Mouse (Mus musculus): ENCODE data around the gene Aaas. TPM values are rescaled to one million over a fixed set of nuclear protein-coding genes. Genes with fewer than 3 reads are reported as not detected.

The Aaas gene
- polyA plus RNA-seq, 1 experiment from 2014 or later, result 54.0 TPM

DNA sequence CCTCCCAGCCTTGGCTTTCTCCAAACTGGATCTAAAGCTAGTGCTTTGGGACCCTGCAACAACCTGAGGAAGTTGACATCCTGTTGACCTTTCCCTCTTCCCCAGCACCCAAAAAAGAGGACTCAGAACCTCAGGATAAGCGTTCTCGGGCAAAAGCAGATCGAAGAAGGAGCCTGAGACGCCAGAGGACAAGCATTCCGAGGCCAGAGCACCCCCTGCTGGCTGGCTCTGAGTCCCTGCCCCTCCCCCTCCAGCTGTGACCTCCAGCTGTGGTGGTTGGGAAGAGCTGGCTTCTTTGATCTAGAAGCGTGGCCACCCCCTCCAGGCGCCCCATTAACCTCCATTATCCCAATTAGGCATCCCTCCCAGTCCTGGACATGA, 26.6 kb upstream of the Aaas start:
- peak overlapping the region; percentile 79 for H3K27ac ChIP-seq (replicated peaks)
- under 1% methylated on average over 7 of the region's 7 CpGs for WGBS
- H3K4me3 ChIP-seq, result peak overlapping the region; percentile 68
- peak overlapping the region; percentile 85 for H3K9ac ChIP-seq
- peaks cover 21% of the 10 kb centered on the region for H3K27me3 ChIP-seq (replicated peaks)
- peak overlapping the region; percentile 97 for H3K4me2 ChIP-seq
- H3K4me1 ChIP-seq, result peaks cover 20% of the 10 kb centered on the region
- peak; percentile 67 for ATAC-seq (ENCODE audit: extremely low read depth, insufficient number of reproducible peaks, low FRiP score, low TSS enrichment)
- no peaks in the 10 kb centered on the region for H3K36me3 ChIP-seq
- H3K9me3 ChIP-seq, result no peaks in the 10 kb centered on the region

DNA sequence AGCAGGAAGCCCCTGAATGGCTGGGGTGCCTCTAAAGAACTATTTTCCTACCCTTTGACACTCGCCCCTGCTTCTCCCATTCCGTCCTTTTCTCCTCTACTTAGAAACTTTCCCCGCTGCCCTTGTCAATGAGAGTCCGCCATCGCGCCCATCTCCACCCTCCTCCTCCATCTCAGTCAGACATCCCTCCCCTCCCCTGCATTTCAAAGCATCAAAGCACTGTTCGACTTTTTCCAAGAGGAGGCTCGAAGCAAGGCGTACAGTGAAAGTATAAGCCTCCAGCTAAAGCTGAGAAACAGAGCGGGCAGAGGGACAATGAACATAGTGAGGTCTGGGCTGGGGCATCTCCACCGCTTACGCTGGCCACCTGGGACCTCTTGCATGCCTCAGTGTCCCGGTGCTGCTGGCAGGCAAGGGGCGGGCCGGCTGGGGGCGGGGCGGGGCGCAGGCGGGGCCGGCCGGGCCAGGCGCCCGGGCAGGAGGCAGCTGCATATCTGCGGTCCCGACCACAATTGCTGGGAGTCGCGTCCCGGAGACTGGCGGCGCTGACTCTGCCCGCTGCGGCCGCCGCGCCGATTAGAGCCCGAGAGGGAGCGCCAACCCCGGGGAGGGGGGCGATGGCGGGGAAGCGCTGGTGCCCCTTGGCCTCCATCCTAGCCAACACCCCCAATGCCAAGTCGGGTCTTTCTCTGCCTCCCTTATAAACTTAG, 26.0 kb upstream of the Aaas start:
- H3K27ac ChIP-seq (replicated peaks), result peak overlapping the region; percentile 79
- no peaks in the 10 kb centered on the region for H3K36me3 ChIP-seq
- peaks cover 20% of the 10 kb centered on the region for H3K4me1 ChIP-seq
- peak overlapping the region; percentile 85 for H3K9ac ChIP-seq
- WGBS, result 1% methylated on average over 42 of the region's 43 CpGs
- H3K4me3 ChIP-seq, result peak overlapping the region; percentile 68
- peaks cover 25% of the 10 kb centered on the region for H3K27me3 ChIP-seq (replicated peaks)
- peak; percentile 77 for ATAC-seq (ENCODE audit: extremely low read depth, insufficient number of reproducible peaks, low FRiP score, low TSS enrichment)
- no peaks in the 10 kb centered on the region for H3K9me3 ChIP-seq
- H3K4me2 ChIP-seq, result peak overlapping the region; percentile 97

DNA sequence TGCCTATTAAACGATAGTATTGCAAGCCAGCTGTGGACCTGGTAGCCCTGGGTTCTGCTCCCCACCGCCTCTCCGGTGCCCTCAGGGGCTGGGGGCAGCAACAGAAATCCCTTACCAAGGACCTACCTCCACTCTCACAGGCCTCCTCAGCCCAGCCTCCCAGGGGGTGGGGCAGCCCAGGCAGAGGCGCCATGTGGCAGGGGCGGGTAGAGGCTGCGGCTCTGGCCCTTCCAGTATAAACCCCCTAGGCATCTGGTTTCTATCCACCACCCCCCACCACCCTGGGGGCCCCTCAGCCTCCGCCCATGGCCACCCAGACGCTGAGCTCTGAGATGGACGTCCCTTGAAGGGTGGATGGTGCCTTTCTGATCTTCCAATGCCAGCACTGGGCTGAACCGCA, 20.2 kb upstream of the Aaas start:
- H3K27ac ChIP-seq (replicated peaks), result no peak overlapping the region
- H3K4me2 ChIP-seq, result peak overlapping the region; percentile 60
- WGBS, result 11% methylated on average over 10 of the region's 10 CpGs
- peak overlapping the region; percentile 74 for H3K9ac ChIP-seq
- peaks cover 69% of the 10 kb centered on the region for H3K27me3 ChIP-seq (replicated peaks)
- H3K4me1 ChIP-seq, result peaks cover 31% of the 10 kb centered on the region
- no peak for ATAC-seq (ENCODE audit: extremely low read depth, insufficient number of reproducible peaks, low FRiP score, low TSS enrichment)
- H3K9me3 ChIP-seq, result no peaks in the 10 kb centered on the region
- H3K4me3 ChIP-seq, result peak overlapping the region; percentile 27
- H3K36me3 ChIP-seq, result no peaks in the 10 kb centered on the region

DNA sequence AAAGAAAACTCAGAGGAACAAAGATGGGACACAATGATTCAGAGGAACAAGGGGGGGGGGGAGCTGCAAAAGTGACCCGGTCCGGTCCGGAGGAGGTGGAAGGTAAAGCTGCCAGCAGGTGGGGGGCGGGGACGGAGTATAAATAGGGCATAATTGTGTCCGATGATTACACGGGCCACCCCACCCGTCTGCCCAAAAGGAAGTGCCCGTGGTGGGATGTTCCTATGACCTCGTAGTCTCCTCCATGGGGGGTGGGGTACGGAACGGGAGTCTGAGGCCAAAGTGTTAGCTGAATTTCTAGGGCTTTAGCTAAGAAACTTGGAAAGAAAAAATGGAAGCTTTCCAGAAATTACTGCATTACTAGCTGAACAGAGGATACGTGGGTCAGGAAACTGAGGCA, 19.4 kb upstream of the Aaas start:
- Histone ChIP-seq H3K4me1 (peaks cover 31% of the 10 kb centered on the region), H3K9ac (peak overlapping the region; percentile 74; the same call in 1 of the 2 replicates), H3K36me3 (no peaks in the 10 kb centered on the region), H3K4me3 (peak overlapping the region; percentile 9; the same call in 1 of the 2 replicates), H3K4me2 (peak overlapping the region; percentile 60), H3K27ac (replicated peaks) (no peak overlapping the region), H3K9me3 (no peaks in the 10 kb centered on the region), H3K27me3 (replicated peaks) (peaks cover 69% of the 10 kb centered on the region)
- no peak for ATAC-seq (ENCODE audit: extremely low read depth, insufficient number of reproducible peaks, low FRiP score, low TSS enrichment)
- 20% methylated on average over 13 of the region's 13 CpGs for WGBS

DNA sequence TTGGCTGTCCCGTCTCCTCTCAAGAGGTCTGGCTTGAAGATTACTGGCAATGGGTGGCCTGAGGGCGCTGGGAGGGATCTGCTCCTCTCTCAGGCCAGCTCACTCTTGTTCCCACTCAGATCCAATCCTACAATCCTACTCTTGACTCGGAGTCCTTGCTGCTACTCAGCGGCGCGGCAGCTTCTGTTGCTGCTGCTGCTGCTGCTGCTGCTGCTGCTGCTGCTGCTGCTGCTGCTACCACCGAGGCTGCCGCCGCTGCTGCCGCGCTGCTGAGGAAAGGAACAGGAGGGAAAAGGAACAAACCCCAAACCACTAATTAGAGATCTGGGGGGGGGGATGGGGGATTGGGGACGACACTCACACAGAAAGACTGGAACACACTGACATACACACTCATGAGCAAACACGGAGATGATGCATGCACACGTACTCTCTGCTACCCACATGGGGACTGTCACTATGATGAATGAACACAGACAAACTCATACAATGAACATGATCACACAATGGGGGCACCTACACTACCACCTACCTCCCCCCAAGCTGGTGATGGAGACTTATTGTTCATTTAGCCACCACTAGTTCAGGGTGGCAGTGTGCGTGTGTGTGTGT, 16.3 kb upstream of the Aaas start, which contains the start of gene Sp7:
TSS of gene Sp7 (minus strand) at position 450 of the 612 bp plus-strand sequence.
- no peaks in the 10 kb centered on the region for H3K36me3 ChIP-seq
- peaks cover 40% of the 10 kb centered on the region for H3K4me1 ChIP-seq
- H3K9ac ChIP-seq, result peak within 1 kb of the TSS; percentile 63
- no peak within 1 kb of the TSS for H3K27ac ChIP-seq (replicated peaks)
- no peaks in the 10 kb centered on the region for H3K9me3 ChIP-seq
- H3K4me3 ChIP-seq, result peak within 1 kb of the TSS; percentile 36
- peak within 1 kb of the TSS; percentile 60 for H3K4me2 ChIP-seq
- ATAC-seq (ENCODE audit: extremely low read depth, insufficient number of reproducible peaks, low FRiP score, low TSS enrichment), result no peak
- 8% methylated on average over 14 of the region's 15 CpGs for WGBS
- peaks cover 56% of the 10 kb centered on the region for H3K27me3 ChIP-seq (replicated peaks)

DNA sequence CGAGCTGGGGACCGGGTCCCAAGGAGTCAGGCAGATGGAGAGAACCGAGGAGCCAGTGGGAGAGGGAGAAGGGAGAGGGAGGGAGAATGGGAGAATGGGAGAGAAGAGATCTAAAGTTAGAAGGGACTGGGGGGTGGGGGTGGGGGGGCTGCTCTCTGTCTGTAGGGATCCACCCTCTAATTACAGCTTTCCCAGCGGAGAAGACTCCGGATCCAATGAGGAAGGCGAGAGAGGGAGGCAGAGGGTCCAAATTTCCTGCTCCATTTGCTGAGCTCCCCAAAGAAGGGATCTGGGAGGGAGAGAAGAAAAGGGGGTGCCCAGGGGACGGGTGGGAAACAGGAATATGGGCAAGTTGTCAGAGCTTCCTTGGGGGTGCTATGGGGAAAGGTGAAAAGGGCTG, 15.7 kb upstream of the Aaas start:
- peak overlapping the region; percentile 63; the same call in 1 of the 2 replicates for H3K9ac ChIP-seq
- WGBS, result 13% methylated on average over 7 of the region's 7 CpGs

DNA sequence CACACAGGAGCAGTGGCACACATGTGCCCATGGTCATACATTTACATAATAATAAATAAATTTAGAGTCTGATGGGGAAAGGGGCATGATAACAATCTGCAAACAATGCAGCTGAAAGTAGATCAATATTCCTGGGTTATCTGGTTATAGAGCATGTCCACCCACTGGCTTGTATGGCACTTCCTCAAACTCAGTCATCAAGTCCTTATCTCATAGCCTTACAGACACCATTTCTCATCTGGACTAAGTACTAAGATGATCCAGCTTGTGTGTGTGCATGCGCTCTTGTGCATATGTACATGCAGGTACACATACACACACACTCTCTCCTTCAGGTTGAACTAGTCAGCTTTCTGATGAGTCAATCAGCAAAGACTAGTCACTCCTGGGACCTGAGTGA, 14.1 kb upstream of the Aaas start:
- Histone ChIP-seq H3K27ac (replicated peaks) (no peak overlapping the region), H3K9me3 (no peaks in the 10 kb centered on the region), H3K4me1 (peaks cover 25% of the 10 kb centered on the region), H3K4me3 (no peak overlapping the region), H3K36me3 (no peaks in the 10 kb centered on the region), H3K27me3 (replicated peaks) (peaks cover 47% of the 10 kb centered on the region), H3K9ac (no peak overlapping the region), H3K4me2 (no peak overlapping the region)
- no peak for ATAC-seq (ENCODE audit: extremely low read depth, insufficient number of reproducible peaks, low FRiP score, low TSS enrichment)
- WGBS, result 87% methylated on average over 1 of the region's 1 CpGs

More for the DNA sequence above, 15.7 kb upstream of the Aaas start:
- peak overlapping the region; percentile 60 for H3K4me2 ChIP-seq
- peak overlapping the region; percentile 36 for H3K4me3 ChIP-seq
- H3K9me3 ChIP-seq, result no peaks in the 10 kb centered on the region
- H3K4me1 ChIP-seq, result peaks cover 39% of the 10 kb centered on the region
- peaks cover 54% of the 10 kb centered on the region for H3K27me3 ChIP-seq (replicated peaks)
- ATAC-seq (ENCODE audit: extremely low read depth, insufficient number of reproducible peaks, low FRiP score, low TSS enrichment), result no peak
- H3K36me3 ChIP-seq, result no peaks in the 10 kb centered on the region
- H3K27ac ChIP-seq (replicated peaks), result no peak overlapping the region

DNA sequence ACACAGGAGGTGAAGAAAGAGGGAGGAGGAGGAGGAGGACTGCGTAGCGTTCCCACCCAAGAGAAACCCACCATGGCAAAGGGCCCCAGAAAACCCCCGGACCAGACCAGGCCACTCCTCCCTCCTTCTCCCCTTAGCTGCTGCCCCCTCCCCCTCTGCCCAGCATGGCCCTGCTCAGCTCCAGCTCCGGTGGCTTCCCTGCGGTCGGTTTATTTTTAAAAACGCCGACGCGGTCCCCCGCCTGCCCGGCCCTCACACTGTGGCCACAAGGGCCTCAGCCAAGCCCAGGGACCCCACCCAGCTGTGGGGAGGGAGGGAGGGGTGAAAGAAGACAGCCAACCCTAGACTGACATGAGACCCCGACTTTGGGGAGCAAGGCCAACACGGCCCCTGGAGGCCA, 12.1 kb upstream of the Aaas start:
- Histone ChIP-seq H3K9me3 (no peaks in the 10 kb centered on the region), H3K27me3 (replicated peaks) (peaks cover 56% of the 10 kb centered on the region), H3K27ac (replicated peaks) (no peak overlapping the region), H3K4me1 (peaks cover 41% of the 10 kb centered on the region), H3K4me3 (peak overlapping the region; percentile 34), H3K36me3 (no peaks in the 10 kb centered on the region), H3K4me2 (peak overlapping the region; percentile 64), H3K9ac (peak overlapping the region; percentile 77)
- ATAC-seq (ENCODE audit: extremely low read depth, insufficient number of reproducible peaks, low FRiP score, low TSS enrichment), result no peak
- WGBS, result 6% methylated on average over 13 of the region's 14 CpGs

DNA sequence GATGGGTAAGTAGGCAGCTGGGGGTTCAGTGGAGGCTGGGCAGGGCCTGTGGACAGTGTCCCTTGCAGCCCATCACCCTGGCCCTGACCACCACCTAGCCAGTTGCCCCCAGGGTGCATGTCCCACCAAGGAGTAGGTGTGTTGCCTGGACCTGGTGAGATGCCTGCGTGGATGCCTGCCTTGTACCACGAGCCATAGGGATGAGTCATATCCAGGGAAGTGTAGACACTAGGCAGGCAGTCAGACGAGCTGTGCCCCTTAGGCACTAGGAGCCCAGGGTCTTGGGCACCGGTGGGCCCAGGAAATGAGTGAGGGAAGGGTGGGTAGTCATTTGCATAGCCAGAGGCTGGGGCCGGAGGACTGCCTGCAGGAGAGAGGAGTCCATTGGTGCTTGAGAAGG, 8.3 kb upstream of the Aaas start:
- H3K27ac ChIP-seq (replicated peaks), result no peak overlapping the region
- H3K9me3 ChIP-seq, result no peaks in the 10 kb centered on the region
- H3K27me3 ChIP-seq (replicated peaks), result peaks cover 55% of the 10 kb centered on the region
- H3K9ac ChIP-seq, result no peak overlapping the region
- no peak for ATAC-seq (ENCODE audit: extremely low read depth, insufficient number of reproducible peaks, low FRiP score, low TSS enrichment)
- peaks cover 49% of the 10 kb centered on the region for H3K4me1 ChIP-seq
- H3K36me3 ChIP-seq, result no peaks in the 10 kb centered on the region
- WGBS, result 21% methylated on average over 5 of the region's 5 CpGs
- no peak overlapping the region for H3K4me2 ChIP-seq
- H3K4me3 ChIP-seq, result no peak overlapping the region; the same call in 1 of the 2 replicates

DNA sequence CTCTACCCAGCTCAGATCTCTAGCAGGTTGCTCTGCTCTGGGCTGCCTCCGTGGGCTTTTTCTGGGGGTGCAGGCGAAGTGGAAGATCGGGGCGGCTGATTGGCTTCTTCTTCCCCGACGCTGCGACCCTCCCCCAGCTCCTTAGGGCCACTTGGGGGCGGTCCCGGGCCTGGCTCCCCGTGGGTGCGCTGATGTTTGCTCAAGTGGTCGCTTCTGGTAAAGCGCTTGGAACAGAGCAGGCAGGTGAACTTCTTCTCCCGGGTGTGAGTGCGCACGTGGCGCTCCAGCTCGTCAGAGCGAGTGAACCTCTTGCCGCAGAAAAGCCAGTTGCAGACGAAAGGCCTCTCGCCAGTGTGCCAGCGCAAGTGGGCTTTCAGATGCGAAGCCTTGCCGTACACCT, 7.6 kb upstream of the Aaas start:
- H3K9me3 ChIP-seq, result no peaks in the 10 kb centered on the region
- WGBS, result 3% methylated on average over 25 of the region's 25 CpGs
- no peak overlapping the region for H3K27ac ChIP-seq (replicated peaks)
- no peak for ATAC-seq (ENCODE audit: extremely low read depth, insufficient number of reproducible peaks, low FRiP score, low TSS enrichment)
- H3K4me2 ChIP-seq, result peak overlapping the region; percentile 61
- peak overlapping the region; percentile 53 for H3K9ac ChIP-seq
- no peaks in the 10 kb centered on the region for H3K36me3 ChIP-seq
- H3K27me3 ChIP-seq (replicated peaks), result peaks cover 59% of the 10 kb centered on the region
- peak overlapping the region; percentile 37 for H3K4me3 ChIP-seq
- peaks cover 49% of the 10 kb centered on the region for H3K4me1 ChIP-seq

DNA sequence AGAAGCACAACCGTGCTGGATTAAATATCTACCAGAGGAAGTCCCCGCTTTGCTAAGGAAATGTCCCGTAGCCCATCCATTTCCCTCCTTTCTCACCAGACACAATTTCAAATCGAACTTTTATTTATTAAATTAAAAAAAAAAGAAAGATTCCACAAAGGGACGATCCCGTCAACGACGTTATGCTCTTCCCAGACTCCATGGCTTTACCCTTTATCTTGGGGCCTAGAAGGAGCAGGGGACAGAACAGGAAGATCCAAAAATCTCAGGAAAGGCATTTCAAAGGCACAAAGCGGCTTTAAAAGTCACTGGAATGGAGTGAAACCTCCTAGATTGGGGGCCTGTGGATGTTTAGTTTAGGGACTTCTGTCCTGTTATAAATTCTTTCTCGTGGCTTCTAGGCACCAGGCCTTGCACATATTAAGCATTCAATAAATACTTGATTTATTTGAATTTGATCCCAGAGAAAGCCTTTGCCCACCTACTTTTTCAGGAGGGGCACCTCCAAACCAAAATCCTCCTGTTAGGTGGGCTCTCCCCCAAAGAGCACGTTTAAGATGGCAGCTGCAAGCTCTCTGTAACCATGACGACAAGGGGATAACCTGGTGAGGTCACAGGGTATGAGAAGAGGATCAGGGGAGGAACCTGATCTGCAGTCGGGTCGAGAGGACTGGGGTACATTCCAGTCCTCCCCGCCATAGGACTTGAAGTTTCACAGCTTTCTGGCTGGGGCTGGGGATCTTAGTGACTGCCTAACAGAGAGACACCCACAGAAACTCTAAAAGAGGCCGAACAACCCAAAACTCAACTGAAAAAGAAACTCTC, 6.1 kb upstream of the Aaas start:
- H3K27me3 ChIP-seq (replicated peaks), result peaks cover 59% of the 10 kb centered on the region
- H3K4me2 ChIP-seq, result peak overlapping the region; percentile 97
- ATAC-seq (ENCODE audit: extremely low read depth, insufficient number of reproducible peaks, low FRiP score, low TSS enrichment), result no peak
- peaks cover 39% of the 10 kb centered on the region for H3K4me1 ChIP-seq
- peak overlapping the region; percentile 81 for H3K9ac ChIP-seq
- H3K4me3 ChIP-seq, result peak overlapping the region; percentile 59
- no peaks in the 10 kb centered on the region for H3K9me3 ChIP-seq
- H3K27ac ChIP-seq (replicated peaks), result peak overlapping the region; percentile 86
- no peaks in the 10 kb centered on the region for H3K36me3 ChIP-seq
- 40% methylated on average over 16 of the region's 16 CpGs for WGBS
